Mouse (Mus musculus) kidney, adult 2 months (tissue): ENCODE data around the gene Smim20.

Source experiments
- CTCF ChIP-seq: fragments of 200-500 bp; conservative IDR thresholded peaks from 2 replicates; pipeline ENCODE4 v1.5.1; 2011; ENCODE audit warnings: low read depth, mild to moderate bottlenecking, control low read depth, low read length, moderate library complexity, mixed read lengths; ENCODE audit not compliant: insufficient read depth, insufficient read length
- POLR2A ChIP-seq: fragments of 200-500 bp; IDR thresholded peaks from one replicate; pipeline ENCODE4 v1.6.1; 2011; ENCODE audit warnings: low read depth, low read length, control low read depth

GRCm38 (mm10) chr5:53239831-53240440 is 26.9 kb upstream of the Smim20 start:
- no peak for TF ChIP-seq CTCF
- no peak for TF ChIP-seq POLR2A
